In the genomic region with DNA sequence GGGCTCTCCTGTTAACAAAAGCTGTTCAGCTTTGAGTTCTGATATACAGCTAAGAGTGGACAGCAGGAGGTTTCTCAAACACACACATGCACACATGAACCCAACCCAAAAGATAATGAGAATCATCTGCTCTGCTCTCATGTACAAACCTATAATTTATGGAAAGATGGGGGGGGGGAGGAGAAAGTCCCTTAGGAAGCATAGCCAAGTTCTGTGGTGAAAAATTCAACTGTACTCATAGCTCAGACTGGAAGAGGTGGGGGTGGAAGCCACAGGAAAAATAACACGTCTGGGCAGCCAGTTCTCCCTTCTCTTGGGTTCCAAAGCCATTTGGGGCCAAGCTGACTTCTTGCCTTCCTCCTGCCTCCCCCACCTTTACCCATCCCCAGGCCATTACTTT, we compare ENCODE assay signal across 27 mouse cellular contexts.
"Had no signal": no experiment of that assay in that cellular context is flagged by ENCODE, and none has a peak within 500 bp of the region (broad histone marks: within the 10 kb centered on the region; RNA-seq: fewer than 3 reads in every experiment).

No protein-coding gene starts in this region.

- H3K9me3 ChIP-seq: heart, embryonic 10.5 days; heart, embryonic 12.5 days; hindbrain, embryonic 10.5 days; hindbrain, embryonic 12.5 days; intestine, embryonic 15.5 days; limb, embryonic 13.5 days; liver, embryonic 13.5 days; liver, embryonic 15.5 days had no signal

- H3K4me3 ChIP-seq: heart, embryonic 10.5 days; heart, embryonic 12.5 days; hindbrain, embryonic 10.5 days; hindbrain, embryonic 12.5 days; intestine, embryonic 15.5 days; layer of hippocampus, adult 2 months; left cerebral cortex, adult 2 months; limb, embryonic 13.5 days; liver, embryonic 13.5 days; liver, embryonic 15.5 days had no signal

- H3K27ac ChIP-seq: heart, embryonic 10.5 days; hindbrain, embryonic 10.5 days; hindbrain, embryonic 12.5 days; hindbrain, embryonic 14.5 days; intestine, embryonic 15.5 days; layer of hippocampus, adult 2 months; left cerebral cortex, adult 2 months; limb, embryonic 13.5 days; liver, embryonic 13.5 days; liver, embryonic 15.5 days had no signal

- H3K27me3 ChIP-seq: heart, embryonic 12.5 days; hindbrain, embryonic 12.5 days; intestine, embryonic 15.5 days; limb, embryonic 13.5 days; liver, embryonic 13.5 days; liver, embryonic 15.5 days had no signal

- DNase-seq: gastrocnemius, postnatal 10 days; gastrocnemius, postnatal 25 days; heart, adult 18-20 months; heart, postnatal 10 days; heart, postnatal 4 days; kidney, adult 18-20 months; kidney, adult 8-10 months; kidney, postnatal 10 days; kidney, postnatal 25 days; kidney, postnatal 4 days; liver; liver, embryonic 13.5 days; liver, postnatal 0 days had no signal

- H3K9ac ChIP-seq: heart, embryonic 12.5 days; hindbrain, embryonic 12.5 days; hindbrain, embryonic 14.5 days; intestine, embryonic 15.5 days; limb, embryonic 13.5 days; liver, embryonic 13.5 days; liver, embryonic 15.5 days; liver, postnatal 0 days had no signal

- H3K4me1 ChIP-seq: hindbrain, embryonic 10.5 days; hindbrain, embryonic 12.5 days; liver, embryonic 13.5 days; liver, embryonic 15.5 days had no signal

- H3K36me3 ChIP-seq: heart, embryonic 10.5 days; heart, embryonic 12.5 days; hindbrain, embryonic 10.5 days; hindbrain, embryonic 12.5 days; intestine, embryonic 15.5 days; limb, embryonic 13.5 days; liver, embryonic 13.5 days; liver, embryonic 15.5 days had no signal

- H3K4me2 ChIP-seq: heart, embryonic 12.5 days; hindbrain, embryonic 12.5 days; hindbrain, embryonic 14.5 days; intestine, embryonic 15.5 days; limb, embryonic 13.5 days; liver, embryonic 11.5 days; liver, embryonic 13.5 days; liver, embryonic 15.5 days had no signal

- ATAC-seq: hindbrain, embryonic 16.5 days; inflammation-experienced regulatory T-cells, adult 6 months; intestine, embryonic 15.5 days; intestine, postnatal 0 days; liver, postnatal 0 days had no signal
